Mouse (Mus musculus) c-Kit-positive CD71-negative TER-119-negative erythroid progenitor cells, embryonic 14.5 days (primary cell): ENCODE results near the gene Fam219a.
A peak's percentile ranks its signal among the peaks of the same experiment; 100 is the strongest.

Experiments used
- DNase-seq: peaks from one replicate; pipeline ENCODE4 v3.0.0-alpha.2; 2013; ENCODE audit warnings: low read depth

Gene Fam219a

DNA sequence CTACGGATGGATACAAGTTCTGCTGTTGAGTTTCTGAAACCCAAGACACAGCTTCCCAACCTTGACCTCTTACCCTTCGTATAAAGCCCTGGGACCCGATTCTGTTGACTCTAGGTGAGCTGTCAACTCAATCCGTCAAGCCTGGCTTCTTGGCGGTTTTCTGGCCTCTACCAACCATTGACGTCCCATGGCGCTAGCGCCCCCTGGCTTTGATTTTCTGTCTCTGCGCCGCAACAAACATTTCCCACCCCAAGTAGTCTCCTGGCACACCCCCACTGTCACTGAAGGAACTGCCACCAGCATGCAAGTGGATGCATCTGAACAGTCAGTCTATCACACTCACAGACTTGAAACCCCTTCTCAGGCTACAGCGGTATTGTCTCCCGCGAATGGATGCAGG is 63.2 kb downstream of the Fam219a start:
- DNase-seq = no peak

- no peak for DNase-seq
These were observed 64.2 kb downstream of the Fam219a start for GRCm38 (mm10) chr4:41505131-41505551.

- DNase-seq = no peak
These were observed 65.0 kb downstream of the Fam219a start for GRCm38 (mm10) chr4:41504325-41504724.

DNA sequence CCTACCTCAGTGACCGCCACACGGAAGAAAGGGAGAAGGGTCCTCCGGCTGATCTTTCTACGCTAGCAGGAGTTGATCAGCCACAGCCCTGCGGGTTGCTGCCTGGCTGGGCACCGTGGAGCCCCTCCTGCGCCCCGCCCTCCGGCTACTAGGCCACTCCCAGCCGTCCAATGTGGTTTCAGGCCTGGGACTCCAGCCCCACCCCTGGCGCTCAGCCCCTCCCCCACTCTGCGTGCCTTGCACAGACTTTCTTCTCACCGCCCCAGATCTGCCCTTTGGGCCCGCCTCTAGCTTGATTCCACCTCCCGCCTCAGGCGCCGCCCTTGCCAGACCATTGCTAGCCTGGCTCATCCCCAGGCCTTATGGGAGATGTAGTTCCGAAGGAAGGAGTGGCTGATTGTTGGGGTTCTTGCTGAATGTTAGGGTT is 66.3 kb downstream of the Fam219a start, which contains the start of gene AI464131:
TSS of gene AI464131 (minus strand) at position 91 of the 427 bp plus-strand sequence.
- peak; percentile 79 for DNase-seq

DNA sequence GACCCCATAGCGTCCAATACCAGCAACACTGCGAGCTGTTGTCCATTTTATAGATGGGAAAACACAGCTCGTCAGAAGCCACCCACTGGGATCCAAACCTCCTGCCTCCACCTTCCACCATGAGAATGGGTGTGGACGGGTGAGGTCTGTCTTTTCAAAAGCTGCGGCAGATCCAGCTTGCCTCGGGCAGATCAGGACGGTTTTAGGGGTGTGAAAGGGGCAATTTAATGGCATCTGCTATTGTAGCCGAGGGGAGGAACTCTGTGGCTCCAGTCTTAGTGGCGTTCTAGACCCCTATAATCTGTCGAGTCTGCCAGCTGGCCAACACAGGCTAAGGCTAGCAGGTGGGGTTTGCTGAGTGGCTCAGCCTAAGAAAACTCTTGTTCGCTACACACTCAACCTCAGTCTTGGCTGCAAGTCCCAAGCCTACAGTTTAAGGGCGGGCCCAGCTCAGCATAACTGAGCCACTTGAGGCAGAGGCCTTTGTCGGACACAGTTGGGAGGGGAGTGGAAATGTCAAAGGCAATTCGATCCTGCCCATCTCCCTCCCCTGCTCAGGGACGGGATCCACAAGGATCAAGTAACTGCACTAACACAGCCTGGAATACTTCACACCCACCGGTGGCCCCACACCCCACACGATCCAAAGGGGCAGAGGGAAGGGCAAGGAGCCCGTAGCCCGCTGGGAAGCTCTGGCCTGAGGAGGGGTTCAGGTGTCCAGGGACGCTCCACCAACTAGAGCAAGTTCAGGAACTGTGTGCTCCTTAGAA is 67.0 kb downstream of the Fam219a start:
- no peak for DNase-seq

DNA sequence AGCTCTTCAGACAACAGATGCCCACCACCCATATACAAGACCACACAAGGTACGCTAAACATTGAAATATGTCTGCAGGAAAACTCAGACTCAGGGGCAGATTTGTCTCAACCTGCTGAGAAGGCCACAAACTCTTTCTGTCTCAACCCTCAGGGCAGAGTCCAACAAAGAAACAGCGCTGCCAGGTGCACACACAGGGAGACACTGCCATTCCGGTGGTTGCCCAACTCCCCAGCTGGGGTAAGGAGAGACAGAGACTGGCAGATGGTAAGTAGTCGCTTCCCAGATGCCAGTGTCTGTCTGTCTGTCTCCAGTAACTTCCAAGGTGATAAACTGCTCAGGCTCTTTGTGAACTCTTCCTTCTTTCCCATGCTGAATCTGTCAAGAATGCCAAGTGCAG is 68.6 kb downstream of the Fam219a start:
- no peak for DNase-seq

DNA sequence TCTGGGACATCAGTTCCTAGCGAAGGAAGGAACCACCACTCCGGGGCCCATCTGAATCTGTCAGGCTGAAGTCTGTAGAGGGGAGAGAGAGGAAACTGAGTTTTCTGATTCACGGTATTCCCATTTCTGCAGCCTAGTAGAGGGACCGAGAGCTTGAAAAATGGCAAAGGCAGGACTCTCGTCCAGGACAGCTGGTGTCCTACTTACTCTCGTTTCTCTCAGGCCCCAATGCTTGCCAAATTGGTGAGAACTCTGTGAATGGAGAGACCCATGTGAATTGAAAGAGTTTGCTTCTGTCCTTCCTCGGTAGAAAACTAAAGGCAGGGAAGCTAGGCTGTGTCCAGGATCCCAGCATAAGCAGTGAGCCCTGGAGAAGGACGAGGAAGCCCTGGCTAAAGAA is 69.7 kb downstream of the Fam219a start:
- DNase-seq = no peak

DNA sequence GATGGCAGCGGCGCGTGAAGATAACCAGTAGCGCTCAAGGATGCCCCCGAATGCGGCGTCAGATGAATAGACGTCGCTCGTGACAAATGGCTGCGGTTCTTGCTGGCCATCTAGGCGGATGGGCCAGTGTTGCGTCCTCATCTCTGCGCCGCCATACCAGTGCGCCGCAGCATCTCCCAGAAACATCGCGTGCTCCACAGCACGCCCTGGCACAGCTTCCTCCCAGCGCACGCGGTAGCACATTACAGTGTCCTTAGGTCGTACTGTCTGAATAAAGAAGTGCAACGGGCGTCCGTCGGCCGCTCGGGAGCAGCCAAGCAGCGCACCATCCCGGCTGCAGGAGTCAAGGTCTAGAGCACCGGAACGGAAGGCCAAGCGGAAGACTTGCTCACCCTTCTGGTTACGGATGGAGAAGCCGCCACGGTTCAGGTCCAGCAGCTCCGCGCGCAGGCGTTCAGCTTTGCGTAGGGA is 70.4 kb downstream of the Fam219a start:
- no peak for DNase-seq

DNA sequence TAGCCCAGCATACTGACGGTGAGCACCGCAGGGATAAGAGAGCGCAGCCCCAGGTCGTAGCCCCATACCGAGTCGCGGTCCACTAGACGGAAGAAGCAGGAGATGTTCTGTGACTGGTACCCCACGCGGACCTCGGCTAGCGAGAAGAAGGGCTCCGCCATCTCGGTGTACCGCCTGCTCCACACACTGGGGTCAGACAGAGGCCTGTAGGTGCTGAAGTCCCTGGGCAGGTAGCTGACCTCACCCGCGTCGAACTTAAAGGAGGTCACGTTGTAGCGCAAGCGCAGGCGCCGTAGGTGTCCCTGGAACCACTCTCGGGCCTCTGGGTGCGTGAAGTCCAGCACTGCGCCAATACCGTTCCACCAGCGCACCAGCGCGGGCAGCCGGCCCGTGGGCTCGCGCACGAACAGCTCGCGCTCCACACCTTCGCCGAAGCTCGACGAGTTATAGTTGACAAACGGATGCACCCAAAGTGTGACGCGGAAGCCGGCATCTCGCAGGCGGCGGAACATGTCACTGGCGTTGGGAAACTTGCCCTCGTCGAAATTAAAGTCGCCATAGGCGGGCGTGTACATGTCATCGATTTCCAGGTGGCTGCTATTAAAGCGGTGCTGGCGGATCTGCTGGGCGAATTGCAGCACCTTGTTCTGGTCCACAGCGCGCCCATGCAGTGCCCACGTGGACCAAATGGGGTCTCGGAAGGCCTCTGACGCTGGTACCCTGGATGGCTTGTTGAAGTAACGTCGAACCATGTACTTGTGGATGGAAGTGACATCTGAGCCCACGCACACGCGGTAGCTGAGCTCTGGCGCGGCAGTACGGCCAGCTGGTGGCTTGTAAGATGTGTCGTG is 71.1 kb downstream of the Fam219a start:
- no peak for DNase-seq

GRCm38 (mm10) chr4:41497579-41497978 is 71.8 kb downstream of the Fam219a start:
- DNase-seq = no peak

GRCm38 (mm10) chr4:41497046-41497445 is 72.3 kb downstream of the Fam219a start:
- DNase-seq = no peak

DNA sequence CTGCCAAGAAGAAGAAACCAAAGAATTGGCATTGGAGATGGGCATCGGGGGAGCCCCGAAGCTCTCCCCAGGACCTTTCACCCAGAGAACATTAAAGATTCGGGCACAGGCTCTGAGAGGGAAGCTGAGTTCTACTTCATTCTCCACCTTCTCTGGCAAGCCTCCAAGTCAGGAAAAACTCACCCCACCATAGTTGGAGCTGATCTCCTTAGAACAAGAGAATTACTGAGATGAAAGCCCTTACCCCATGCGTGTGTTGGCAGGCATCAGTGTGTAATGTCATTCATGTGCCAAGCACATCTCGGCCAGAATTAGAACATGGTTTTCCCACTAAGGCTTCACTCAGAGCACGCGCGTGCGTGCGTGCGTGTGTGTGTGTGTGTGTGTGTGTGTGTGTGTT is 73.5 kb downstream of the Fam219a start:
- no peak for DNase-seq

DNA sequence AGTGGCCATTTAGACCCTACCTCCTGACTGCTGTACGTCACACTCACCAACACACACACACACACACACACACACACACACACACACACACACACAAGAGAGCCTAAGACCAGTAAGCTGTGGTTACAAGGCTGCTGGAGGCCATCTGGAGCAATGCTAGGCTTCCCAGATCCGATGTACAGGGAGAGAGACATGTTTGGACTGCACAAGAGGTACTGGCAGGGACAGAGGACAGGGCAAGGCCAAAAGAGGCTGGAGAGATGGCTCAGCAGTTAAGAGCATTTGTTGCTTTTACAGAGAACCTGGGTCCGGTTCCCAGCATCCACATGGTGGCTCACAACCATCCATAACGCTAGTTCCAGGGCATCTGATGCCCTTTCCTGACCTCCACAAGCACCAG is 74.3 kb downstream of the Fam219a start:
- DNase-seq = no peak

DNA sequence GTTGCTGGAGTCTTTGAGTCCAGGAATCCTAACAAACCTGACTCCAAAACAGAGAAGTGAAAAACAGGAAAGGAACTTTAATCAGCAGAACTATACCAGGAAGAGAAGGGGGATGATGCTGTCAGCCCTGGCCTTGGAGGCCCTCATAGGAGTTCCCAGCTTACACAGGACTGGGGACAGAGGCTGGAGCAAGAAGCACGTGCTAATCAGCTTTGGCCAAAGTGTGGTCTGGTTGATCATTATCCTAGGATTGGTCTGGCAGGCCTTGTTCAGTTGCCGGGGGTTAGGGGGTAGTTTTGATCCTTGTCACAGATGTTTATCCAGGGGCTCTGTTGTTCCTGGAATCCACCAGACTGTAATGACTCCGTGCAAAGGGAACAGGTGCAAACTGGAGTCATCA is 75.0 kb downstream of the Fam219a start:
- no peak for DNase-seq

DNA sequence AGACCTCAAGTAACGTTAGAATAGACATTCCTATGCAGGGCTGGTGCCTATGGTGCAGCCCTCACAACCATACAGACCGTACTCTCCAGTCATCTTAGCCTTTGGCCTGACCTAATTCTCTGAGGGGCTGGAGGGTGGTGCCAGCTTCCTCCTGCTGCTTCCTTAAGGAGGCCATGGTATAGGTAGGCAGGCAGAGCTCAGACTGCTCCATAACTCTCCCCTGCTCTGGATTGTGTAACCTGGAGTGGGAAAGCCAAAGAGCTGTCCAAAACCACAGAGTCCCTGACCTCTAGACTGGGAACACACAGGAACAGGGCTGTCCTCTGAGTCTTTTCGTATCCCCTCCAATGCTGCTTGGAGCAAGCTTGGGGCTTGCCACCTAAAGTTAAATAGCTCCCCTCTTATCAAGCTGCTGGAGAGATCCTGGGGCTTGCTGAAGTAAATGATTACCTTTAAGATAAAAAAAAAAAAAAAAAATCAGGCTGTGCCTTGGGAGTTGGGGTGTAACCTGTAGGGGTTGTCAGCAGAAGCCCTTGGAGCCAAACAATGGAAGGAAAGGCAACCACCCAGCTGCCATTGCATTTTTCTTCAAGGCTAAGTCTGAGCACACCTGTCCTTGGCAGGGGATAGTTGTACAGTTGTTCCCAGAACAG is 75.7 kb downstream of the Fam219a start:
- DNase-seq = no peak

DNA sequence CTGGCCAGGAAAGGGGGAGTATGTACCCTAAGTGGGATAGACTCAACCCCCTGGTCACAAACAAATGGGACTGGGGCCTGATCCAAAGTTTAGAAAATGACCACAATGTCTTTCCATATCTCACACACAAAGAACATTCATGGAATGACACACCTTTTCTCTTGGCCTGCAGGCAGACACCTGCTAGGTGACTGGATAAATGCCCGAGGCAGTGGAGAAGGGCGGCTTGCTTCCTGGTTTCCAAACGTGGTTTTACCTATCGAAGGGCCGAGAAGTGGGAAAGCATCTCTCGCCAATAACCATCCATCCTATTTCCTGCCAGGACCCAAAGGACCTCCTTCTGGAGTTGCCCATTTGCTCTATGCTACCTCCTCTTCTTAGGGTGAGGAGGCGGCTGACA is 76.4 kb downstream of the Fam219a start:
- no peak for DNase-seq

DNA sequence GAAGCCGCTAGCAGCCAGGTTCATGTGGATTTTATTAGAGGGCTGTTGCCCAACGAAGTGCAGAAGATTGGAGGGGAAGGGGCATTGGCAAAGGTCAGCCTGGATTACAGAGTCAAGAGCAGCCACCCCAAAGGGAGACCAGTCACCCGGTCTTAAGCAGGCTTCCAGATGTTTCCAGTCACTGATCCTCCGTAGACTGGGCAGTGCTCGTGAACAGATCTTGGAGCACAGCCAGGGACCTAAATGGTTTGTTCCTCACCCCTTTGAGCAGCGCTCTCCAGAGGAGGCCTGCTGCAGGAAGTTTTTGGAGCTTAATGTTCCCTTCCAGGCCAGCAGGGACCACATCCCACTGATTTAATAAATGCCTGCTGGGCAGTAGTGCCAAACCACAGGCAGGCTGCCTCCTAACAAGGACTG is 87.7 kb downstream of the Fam219a start:
- no peak for DNase-seq

- DNase-seq = no peak
These were observed 89.1 kb downstream of the Fam219a start for GRCm38 (mm10) chr4:41480254-41480653.

DNA sequence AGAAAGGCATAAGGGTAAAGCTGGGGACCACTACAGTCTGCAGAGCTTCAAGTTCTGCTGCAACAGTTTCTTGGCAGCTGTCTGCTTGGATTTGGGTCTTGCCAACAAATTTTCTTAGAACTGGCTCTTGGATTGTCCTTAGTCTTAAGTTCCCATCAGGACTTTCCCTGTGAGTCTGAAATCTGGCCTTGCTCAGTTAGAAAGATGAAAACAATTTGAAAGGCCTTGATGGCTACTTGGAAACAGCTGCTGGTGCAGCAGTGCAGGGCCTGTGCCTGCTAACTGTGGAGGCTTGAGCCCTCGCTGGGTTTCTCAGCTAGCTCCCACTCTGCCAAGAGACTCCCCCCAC is 89.9 kb downstream of the Fam219a start:
- DNase-seq = no peak

DNA sequence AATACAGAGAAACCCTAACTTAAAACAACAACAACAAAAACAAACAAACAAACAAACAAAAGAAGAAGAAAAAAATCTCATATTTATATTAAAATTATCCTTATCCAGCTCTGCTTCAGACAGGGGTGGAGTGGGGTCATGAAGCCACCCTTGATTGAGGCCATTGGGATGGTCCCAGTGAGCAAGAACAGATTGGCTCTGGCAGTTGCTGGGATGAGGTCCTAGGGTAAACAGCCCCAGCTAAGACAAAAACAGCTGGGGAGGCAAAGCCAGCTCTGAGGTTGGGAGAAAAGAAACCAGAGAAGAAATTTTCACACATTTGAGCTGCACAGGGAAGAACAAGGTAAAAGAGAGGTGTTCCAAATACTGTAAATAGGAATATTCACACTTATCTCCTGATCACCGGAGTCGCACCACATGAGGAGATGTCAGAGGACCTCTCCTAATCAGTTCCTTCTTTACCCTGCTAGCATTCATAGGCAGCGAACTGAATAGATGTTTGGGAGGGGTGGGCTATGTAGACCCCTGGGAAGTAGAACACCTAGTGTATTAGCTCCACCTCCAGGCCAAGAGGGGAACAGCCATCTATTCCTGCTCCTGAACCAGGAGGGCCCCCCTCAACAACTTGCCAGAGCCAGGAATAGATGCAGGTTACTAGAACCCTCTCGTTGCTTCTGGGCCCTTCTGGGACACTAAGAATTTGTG is 90.4 kb downstream of the Fam219a start:
- DNase-seq = no peak

DNA sequence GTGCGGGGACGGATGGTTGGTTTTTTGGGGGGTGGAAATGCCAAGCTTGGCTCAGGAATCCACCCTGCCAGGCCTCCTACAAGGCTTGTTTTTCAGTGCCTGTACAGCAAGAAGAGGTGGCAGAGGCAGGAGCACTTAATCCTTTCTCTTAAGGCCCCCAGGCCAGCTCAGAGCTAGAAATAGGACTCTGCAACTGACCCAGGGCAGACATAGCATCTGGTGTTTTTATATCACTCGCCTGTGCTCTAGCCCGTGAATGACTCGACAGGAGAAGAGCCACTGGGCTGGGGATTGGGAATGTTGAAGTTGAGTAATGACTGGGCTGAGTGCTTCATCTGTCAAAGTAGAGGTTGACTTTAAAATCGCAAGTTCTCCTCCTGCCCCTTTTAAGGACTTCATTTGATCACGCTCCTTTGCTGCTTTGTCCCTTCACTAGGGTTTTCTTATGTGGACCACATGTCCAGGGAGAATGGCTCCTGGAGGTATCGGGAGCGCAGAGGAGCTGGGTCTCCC is 91.6 kb downstream of the Fam219a start:
- no peak for DNase-seq

DNA sequence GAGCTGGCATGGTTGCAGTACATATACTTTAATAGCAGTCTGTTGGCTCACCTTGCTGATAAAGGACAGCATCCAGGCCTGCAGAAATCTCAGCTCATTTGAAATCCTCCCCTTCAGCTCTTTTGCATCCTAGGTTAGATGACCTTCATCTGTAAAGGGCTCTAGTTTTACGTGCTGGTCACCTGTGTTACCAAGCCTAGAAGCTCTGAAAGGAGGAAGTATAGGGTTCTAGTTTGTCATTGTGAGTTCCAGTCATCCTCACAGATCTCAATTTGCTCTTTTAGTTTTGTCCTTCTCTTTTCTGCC is 98.0 kb downstream of the Fam219a start:
- DNase-seq = no peak
